Mouse (Mus musculus): ENCODE measurements around the gene Mfrp.

Mfrp gene

GRCm38 (mm10) chr9:44101490-44101889 lies at the start of gene Mfrp:
TSS of gene Mfrp (plus strand) at chr9:44101729.
- no peak for DNase-seq (ENCODE audit: low read depth in 2 of 2, low spot score in 2 of 2)

- no peak for DNase-seq (ENCODE audit: low read depth in 2 of 2, low spot score in 2 of 2)
These were observed 48.7 kb upstream of the Mfrp start for GRCm38 (mm10) chr9:44052855-44053254.

GRCm38 (mm10) chr9:44053936-44054335 lies 47.6 kb upstream of the Mfrp start:
- DNase-seq (ENCODE audit: low read depth in 2 of 2, low spot score in 2 of 2): no peak

- no peak for DNase-seq (ENCODE audit: low read depth in 2 of 2, low spot score in 2 of 2)
These were observed 42.9 kb upstream of the Mfrp start for GRCm38 (mm10) chr9:44058606-44059005.

- DNase-seq (ENCODE audit: low read depth in 2 of 2, low spot score in 2 of 2): no peak
These were observed 36.4 kb upstream of the Mfrp start for GRCm38 (mm10) chr9:44065177-44065576.

- DNase-seq (ENCODE audit: low read depth in 2 of 2, low spot score in 2 of 2): peak; percentile 100
These were observed 34.7 kb upstream of the Mfrp start, which contains the start of gene Usp2 for GRCm38 (mm10) chr9:44066785-44067225. TSS of gene Usp2 (plus strand) at chr9:44067021.

- DNase-seq (ENCODE audit: low read depth in 2 of 2, low spot score in 2 of 2): no peak
These were observed 34.1 kb upstream of the Mfrp start for GRCm38 (mm10) chr9:44067241-44067959.

- DNase-seq (ENCODE audit: low read depth in 2 of 2, low spot score in 2 of 2): no peak
These were observed 33.6 kb upstream of the Mfrp start for GRCm38 (mm10) chr9:44067960-44068330.

- no peak for DNase-seq (ENCODE audit: low read depth in 2 of 2, low spot score in 2 of 2)
These were observed 32.3 kb upstream of the Mfrp start for GRCm38 (mm10) chr9:44069252-44069651.

GRCm38 (mm10) chr9:44070113-44070843 lies 31.3 kb upstream of the Mfrp start:
- DNase-seq (ENCODE audit: low read depth in 2 of 2, low spot score in 2 of 2): no peak

GRCm38 (mm10) chr9:44070844-44071231 lies 30.7 kb upstream of the Mfrp start:
- DNase-seq (ENCODE audit: low read depth in 2 of 2, low spot score in 2 of 2): no peak

GRCm38 (mm10) chr9:44071914-44072598 lies 29.5 kb upstream of the Mfrp start:
- DNase-seq (ENCODE audit: low read depth in 2 of 2, low spot score in 2 of 2): no peak

- no peak for DNase-seq (ENCODE audit: low read depth in 2 of 2, low spot score in 2 of 2)
These were observed 29.0 kb upstream of the Mfrp start for GRCm38 (mm10) chr9:44072599-44072915.

GRCm38 (mm10) chr9:44073115-44073514 lies 28.4 kb upstream of the Mfrp start:
- no peak for DNase-seq (ENCODE audit: low read depth in 2 of 2, low spot score in 2 of 2)

GRCm38 (mm10) chr9:44074395-44075275 lies 26.9 kb upstream of the Mfrp start:
- peak; percentile 35 to 46 for DNase-seq (ENCODE audit: low read depth in 2 of 2, low spot score in 2 of 2)

GRCm38 (mm10) chr9:44075276-44075995 lies 26.1 kb upstream of the Mfrp start:
- no peak for DNase-seq (ENCODE audit: low read depth in 2 of 2, low spot score in 2 of 2)

GRCm38 (mm10) chr9:44075996-44076763 lies 25.3 kb upstream of the Mfrp start:
- DNase-seq (ENCODE audit: low read depth in 2 of 2, low spot score in 2 of 2): no peak

GRCm38 (mm10) chr9:44076764-44077120 lies 24.8 kb upstream of the Mfrp start:
- peak in 1 of 2 experiments; percentile 53 for DNase-seq (ENCODE audit: low read depth in 2 of 2, low spot score in 2 of 2)

GRCm38 (mm10) chr9:44077266-44077910 lies 24.1 kb upstream of the Mfrp start:
- DNase-seq (ENCODE audit: low read depth in 2 of 2, low spot score in 2 of 2): no peak
